Mouse (Mus musculus) liver, embryonic 14.5 days (tissue): ENCODE data around the gene Gipc2. TPM values are rescaled to one million over a fixed set of nuclear protein-coding genes. Genes with fewer than 3 reads are reported as not detected.

Experiments used
- ATAC-seq: fragments of 200-750 bp; cut with Nextera tagmentation; 2 replicates; pipeline ENCODE4 v1.8.0; 2017; ENCODE audit warnings: moderate number of reproducible peaks, mild to moderate bottlenecking, moderate library complexity; ENCODE audit not compliant: insufficient read depth
- DNase-seq, 3 experiments: peaks; one replicate each; pipeline ENCODE4 v3.0.0-alpha.2; 2012 to 2013; ENCODE audit warnings: low read depth in 3 of 3, low spot score in 3 of 3
- H3K27ac ChIP-seq: fragments of 300-500 bp; sonication (generic); 2 replicates; pipeline ENCODE4 v1.5.1; 2014; ENCODE audit warnings: moderate library complexity, mild to moderate bottlenecking, control low read depth, inconsistent platforms
- H3K27me3 ChIP-seq: fragments of 300-500 bp; sonication (generic); 2 replicates; pipeline ENCODE4 v1.6.1; 2014; ENCODE audit warnings: mild to moderate bottlenecking, low read length, moderate library complexity; ENCODE audit not compliant: control insufficient read depth, insufficient read depth
- H3K36me3 ChIP-seq: fragments of 300-500 bp; sonication (generic); replicated peaks from 2 replicates; pipeline ENCODE4 v1.6.1; 2014; ENCODE audit warnings: low read depth; ENCODE audit not compliant: control insufficient read depth, insufficient read depth
- H3K4me1 ChIP-seq, 2 experiments: fragments of 200-500 bp in 1 of 2; fragments of 300-500 bp in 1 of 2; sonication (generic) in 1 of 2; replicated peaks; 2 replicates each; pipeline ENCODE4 v1.6.1; 2012 to 2014; ENCODE audit warnings: antibody characterized with exemption in 1 of 2, inconsistent platforms in 1 of 2, low read length in 1 of 2; ENCODE audit not compliant: control insufficient read depth in 2 of 2, insufficient read depth in 2 of 2
- H3K4me2 ChIP-seq: fragments of 300-500 bp; sonication (generic); 2 replicates; pipeline ENCODE4 v1.6.1; 2014; ENCODE audit warnings: low read depth, mild to moderate bottlenecking, control low read depth, moderate library complexity
- H3K4me3 ChIP-seq, 2 experiments: fragments of 200-500 bp in 1 of 2; fragments of 300-500 bp in 1 of 2; sonication (generic) in 1 of 2; 2 replicates each; pipeline ENCODE4 v1.5.1; 2012 to 2014; ENCODE audit warnings: low read depth in 2 of 2, low read length in 2 of 2, mild to moderate bottlenecking in 2 of 2, control low read depth in 1 of 2, inconsistent platforms in 1 of 2, moderate library complexity in 1 of 2; ENCODE audit not compliant: insufficient read depth in 1 of 2
- H3K9ac ChIP-seq: fragments of 300-500 bp; sonication (generic); replicated peaks from 2 replicates; pipeline ENCODE4 v1.6.1; 2014; ENCODE audit warnings: mild to moderate bottlenecking, control low read depth, moderate library complexity
- H3K9me3 ChIP-seq: fragments of 300-500 bp; sonication (generic); 2 replicates; pipeline ENCODE4 v1.6.1; 2016; ENCODE audit warnings: low read length, mixed read lengths; ENCODE audit not compliant: control insufficient read depth
- CTCF ChIP-seq: IDR thresholded peaks from 2 replicates; pipeline ENCODE4 v1.5.1; 2016; ENCODE audit warnings: antibody characterized with exemption, low read depth, control low read depth
- EP300 ChIP-seq: IDR thresholded peaks from 2 replicates; pipeline ENCODE4 v1.6.1; 2016; ENCODE audit warnings: antibody characterized with exemption, low read depth
- WGBS: fragments of 180-500 bp; shearing (Covaris S2); extraction: QIAGEN DNeasy Blood & Tissue Kit; methylation state at CpG from one replicate; pipeline ENCODE4 v1.1.7; 2014; ENCODE audit not compliant: insufficient replicate concordance; 5-methylcytosine and 5-hydroxymethylcytosine counted together
- polyA plus RNA-seq, 2 experiments: library from polyadenylated mRNA; depleted of rRNA in 1 of 2; stranded (reverse) in 1 of 2; unstranded in 1 of 2; fragments of >200 nt; fragmentation: Nextera tagmentation in 1 of 2; extraction: Ambion mirVana in 1 of 2; gene quantifications; 2 replicates each; pipeline versions ENCODE4 v1.2.1 to v1.2.3; 2012 to 2014

The Gipc2 gene
- polyA plus RNA-seq, 2 experiments, result 7.7 to 16.9 TPM

GRCm38 (mm10) chr3:152108560-152109259 lies 57.3 kb downstream of the Gipc2 start:
- no peaks in the 10 kb centered on the region for H3K9me3 ChIP-seq
- no peak overlapping the region for H3K4me2 ChIP-seq
- H3K9ac ChIP-seq, result no peak overlapping the region
- peaks cover 5 to 17% of the 10 kb centered on the region in 2 experiments for H3K4me1 ChIP-seq
- no peak for DNase-seq
- TF ChIP-seq EP300, result no peak
- TF ChIP-seq CTCF, result no peak
- WGBS, result 35% methylated on average over 3 of the region's 3 CpGs
- H3K27ac ChIP-seq, result no peak overlapping the region
- no peaks in the 10 kb centered on the region for H3K36me3 ChIP-seq
- H3K4me3 ChIP-seq, result no peak overlapping the region
- ATAC-seq, result no peak
- peaks cover 29% of the 10 kb centered on the region for H3K27me3 ChIP-seq

GRCm38 (mm10) chr3:152108003-152108395 lies 58.0 kb downstream of the Gipc2 start:
- no peak overlapping the region for H3K4me3 ChIP-seq
- DNase-seq, result no peak
- H3K4me1 ChIP-seq, result peaks cover 0 to 11% of the 10 kb centered on the region in 2 experiments; a peak in 3 of 4 replicates
- no peak overlapping the region for H3K4me2 ChIP-seq
- no peaks in the 10 kb centered on the region for H3K36me3 ChIP-seq
- TF ChIP-seq EP300 (no peak), CTCF (no peak)
- no peak overlapping the region for H3K9ac ChIP-seq
- WGBS, result 39% methylated on average over 5 of the region's 5 CpGs
- no peak overlapping the region for H3K27ac ChIP-seq
- no peaks in the 10 kb centered on the region for H3K9me3 ChIP-seq
- peaks cover 29% of the 10 kb centered on the region for H3K27me3 ChIP-seq
- no peak for ATAC-seq

- Histone ChIP-seq H3K27ac (no peak overlapping the region), H3K9ac (no peak overlapping the region), H3K4me1 (peaks cover 0 to 9% of the 10 kb centered on the region in 2 experiments; a peak in 2 of 4 replicates), H3K4me3 (no peak overlapping the region), H3K4me2 (peak overlapping the region; percentile 38), H3K27me3 (peaks cover 29% of the 10 kb centered on the region), H3K9me3 (no peaks in the 10 kb centered on the region), H3K36me3 (no peaks in the 10 kb centered on the region)
- TF ChIP-seq CTCF (no peak), EP300 (no peak)
- DNase-seq (no peak), ATAC-seq (no peak)
- WGBS, result 19% methylated on average over 30 of the region's 30 CpGs
Measured at GRCm38 (mm10) chr3:152107149-152108002, 58.7 kb downstream of the Gipc2 start.

- H3K36me3 ChIP-seq, result no peaks in the 10 kb centered on the region
- H3K9me3 ChIP-seq, result no peaks in the 10 kb centered on the region
- WGBS, result 8% methylated on average over 28 of the region's 28 CpGs
- peaks cover 29% of the 10 kb centered on the region for H3K27me3 ChIP-seq
- H3K9ac ChIP-seq, result no peak overlapping the region
- TF ChIP-seq CTCF, result no peak
- TF ChIP-seq EP300, result no peak
- H3K4me3 ChIP-seq, result no peak overlapping the region
- ATAC-seq (no peak), DNase-seq (no peak)
- no peak overlapping the region for H3K27ac ChIP-seq
- peak overlapping the region; percentile 38 for H3K4me2 ChIP-seq
- H3K4me1 ChIP-seq, result peaks cover 0 to 9% of the 10 kb centered on the region in 2 experiments; a peak in 2 of 4 replicates
Measured at GRCm38 (mm10) chr3:152106225-152107148, 59.5 kb downstream of the Gipc2 start.
